Mouse (Mus musculus): Measurements from ENCODE around the gene Nt5e. TPM values are rescaled to one million over a fixed set of nuclear protein-coding genes. Genes with fewer than 3 reads are reported as not detected.

The Nt5e gene
- polyA plus RNA-seq, 1 experiment: 1.3 TPM

DNA sequence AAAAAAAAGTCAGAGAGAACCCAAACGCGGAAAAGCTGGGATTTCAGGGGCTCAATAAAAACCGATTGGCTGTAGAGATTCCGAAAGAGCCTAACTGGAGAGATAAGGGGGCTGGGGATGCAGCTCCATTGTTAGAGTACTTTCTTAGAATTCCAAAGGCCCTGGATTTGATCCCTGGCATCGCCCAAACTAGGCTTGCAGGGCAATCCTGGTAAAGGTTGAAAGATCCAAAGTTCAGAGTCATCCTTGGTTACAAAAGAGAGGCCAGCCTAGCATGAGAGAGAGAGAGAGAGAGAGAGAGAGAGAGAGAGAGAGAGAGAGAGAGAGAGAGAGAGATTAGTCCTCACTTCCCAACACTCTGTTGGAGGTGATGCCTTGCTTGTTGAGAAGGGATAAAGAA is 1.7 kb downstream of the Nt5e start:
- Histone ChIP-seq H3K4me2 (ENCODE audit: low read depth) (no peak overlapping the region), H3ac (ENCODE audit: control insufficient read depth, insufficient read length) (no peak overlapping the region), H3K79me2 (ENCODE audit: control insufficient read depth, insufficient read depth) (no peaks in the 10 kb centered on the region), H3K36me3 (ENCODE audit: control insufficient read depth, insufficient read depth) (no peaks in the 10 kb centered on the region), H3K4me3 (no peak overlapping the region), H3K27me3 (ENCODE audit: control insufficient read depth, insufficient read depth, insufficient read length) (no peaks in the 10 kb centered on the region)
- no peak for TF ChIP-seq USF1 (IDR thresholded peaks at IDR 0.05; ENCODE audit: low read depth)
- no peak for TF ChIP-seq E2F4 (IDR thresholded peaks at IDR 0.05; ENCODE audit: insufficient read depth)
- TF ChIP-seq MAX (IDR thresholded peaks at IDR 0.05; ENCODE audit: low read depth): no peak
- TF ChIP-seq REST (IDR thresholded peaks at IDR 0.05; ENCODE audit: insufficient read depth, insufficient read length): no peak
- no peak for TF ChIP-seq MYOD1 (IDR thresholded peaks at IDR 0.05; ENCODE audit: control insufficient read depth in 1 of 3, insufficient read length in 2 of 3, low read depth in 2 of 3)
- TF ChIP-seq CEBPB (IDR thresholded peaks at IDR 0.05; ENCODE audit: insufficient read depth, poor library complexity, severe bottlenecking): no peak
- TF ChIP-seq MYOG (IDR thresholded peaks at IDR 0.05; ENCODE audit: control insufficient read depth in 1 of 3, insufficient read depth in 1 of 3, insufficient read length in 2 of 3, low read depth in 2 of 3): no peak
- TF ChIP-seq POLR2A (IDR thresholded peaks at IDR 0.05; ENCODE audit: insufficient read length, low read depth): no peak
- no peak for TF ChIP-seq TCF3 (IDR thresholded peaks at IDR 0.05; ENCODE audit: insufficient read length, low read depth)

DNA sequence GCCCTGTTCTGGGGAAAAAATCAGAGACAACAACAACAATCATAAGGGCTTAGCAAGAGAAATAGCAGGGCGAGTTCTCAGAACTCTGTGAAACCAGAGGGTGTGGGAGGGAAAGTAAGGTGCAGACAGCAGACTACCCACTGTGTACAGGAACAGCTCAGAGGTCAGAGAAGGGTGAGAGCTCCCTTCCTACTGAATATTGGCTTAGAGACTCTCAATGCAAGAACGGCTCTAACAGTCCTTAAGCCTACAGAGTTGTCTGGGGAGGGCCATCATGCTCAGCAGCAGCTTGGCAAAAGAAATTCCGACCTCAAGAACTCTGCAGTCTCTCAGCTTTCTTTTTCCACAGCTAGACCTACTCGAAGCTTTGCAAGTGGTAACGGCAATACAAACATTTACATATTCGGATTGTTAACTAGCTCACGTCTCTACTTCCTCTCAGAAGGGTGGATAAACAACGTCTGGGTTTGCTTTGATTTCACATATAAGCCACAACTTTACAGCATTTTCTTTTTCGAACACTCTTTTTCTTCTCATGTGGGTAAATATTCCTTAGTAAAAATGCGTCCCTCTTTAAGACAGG is 2.3 kb downstream of the Nt5e start:
- Histone ChIP-seq H3ac (ENCODE audit: control insufficient read depth, insufficient read length) (no peak overlapping the region), H3K27me3 (ENCODE audit: control insufficient read depth, insufficient read depth, insufficient read length) (no peaks in the 10 kb centered on the region), H3K4me2 (ENCODE audit: low read depth) (no peak overlapping the region), H3K79me2 (ENCODE audit: control insufficient read depth, insufficient read depth) (no peaks in the 10 kb centered on the region), H3K36me3 (ENCODE audit: control insufficient read depth, insufficient read depth) (no peaks in the 10 kb centered on the region), H3K4me3 (no peak overlapping the region)
- TF ChIP-seq SRF (IDR thresholded peaks at IDR 0.05; ENCODE audit: control insufficient read depth, insufficient read length, low read depth) (no peak), E2F4 (IDR thresholded peaks at IDR 0.05; ENCODE audit: insufficient read depth) (no peak), USF1 (IDR thresholded peaks at IDR 0.05; ENCODE audit: low read depth) (no peak), MAX (IDR thresholded peaks at IDR 0.05; ENCODE audit: low read depth) (no peak), CEBPB (IDR thresholded peaks at IDR 0.05; ENCODE audit: insufficient read depth, poor library complexity, severe bottlenecking) (no peak), MYOD1 (IDR thresholded peaks at IDR 0.05; ENCODE audit: control insufficient read depth in 1 of 3, insufficient read length in 2 of 3, low read depth in 2 of 3) (no peak), POLR2A (IDR thresholded peaks at IDR 0.05; ENCODE audit: insufficient read length, low read depth) (no peak), MYOG (IDR thresholded peaks at IDR 0.05; ENCODE audit: control insufficient read depth in 1 of 3, insufficient read depth in 1 of 3, insufficient read length in 2 of 3, low read depth in 2 of 3) (no peak), TCF12 (IDR thresholded peaks at IDR 0.05; ENCODE audit: insufficient read depth, poor library complexity, severe bottlenecking) (no peak), REST (IDR thresholded peaks at IDR 0.05; ENCODE audit: insufficient read depth, insufficient read length) (no peak), POLR2AphosphoS2 (IDR thresholded peaks at IDR 0.05; ENCODE audit: insufficient read length, low read depth) (no peak), TCF3 (IDR thresholded peaks at IDR 0.05; ENCODE audit: insufficient read length, low read depth) (no peak)

DNA sequence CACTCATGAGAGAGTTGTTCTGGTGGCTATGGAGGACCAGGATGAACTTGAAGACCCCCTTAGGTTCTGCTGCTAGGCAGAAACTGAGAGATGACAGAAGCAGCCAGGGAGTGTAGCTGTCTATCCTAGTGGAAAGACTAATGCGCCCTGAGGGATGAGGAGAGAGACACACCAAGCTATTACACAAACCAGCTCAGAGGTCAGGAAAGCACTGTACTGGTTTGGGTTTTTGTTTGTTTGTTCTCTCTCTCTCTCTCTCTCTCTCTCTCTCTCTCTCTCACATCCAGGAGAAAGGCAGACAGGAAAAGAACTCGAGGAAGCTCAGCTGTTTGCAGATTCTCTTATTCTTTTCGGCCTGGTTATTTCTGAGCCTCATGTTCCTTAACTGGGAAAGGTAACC is 3.3 kb downstream of the Nt5e start:
- Histone ChIP-seq H3K4me2 (ENCODE audit: low read depth) (no peak overlapping the region), H3K79me2 (ENCODE audit: control insufficient read depth, insufficient read depth) (no peaks in the 10 kb centered on the region), H3K27me3 (ENCODE audit: control insufficient read depth, insufficient read depth, insufficient read length) (no peaks in the 10 kb centered on the region), H3ac (ENCODE audit: control insufficient read depth, insufficient read length) (no peak overlapping the region), H3K4me3 (no peak overlapping the region), H3K36me3 (ENCODE audit: control insufficient read depth, insufficient read depth) (no peaks in the 10 kb centered on the region)
- TF ChIP-seq SRF (IDR thresholded peaks at IDR 0.05; ENCODE audit: control insufficient read depth, insufficient read length, low read depth) (no peak), REST (IDR thresholded peaks at IDR 0.05; ENCODE audit: insufficient read depth, insufficient read length) (no peak), MYOG (IDR thresholded peaks at IDR 0.05; ENCODE audit: control insufficient read depth in 1 of 3, insufficient read depth in 1 of 3, insufficient read length in 2 of 3, low read depth in 2 of 3) (no peak), POLR2A (IDR thresholded peaks at IDR 0.05; ENCODE audit: insufficient read length, low read depth) (no peak), TCF12 (IDR thresholded peaks at IDR 0.05; ENCODE audit: insufficient read depth, poor library complexity, severe bottlenecking) (no peak), CEBPB (IDR thresholded peaks at IDR 0.05; ENCODE audit: insufficient read depth, poor library complexity, severe bottlenecking) (no peak), USF1 (IDR thresholded peaks at IDR 0.05; ENCODE audit: low read depth) (no peak), E2F4 (IDR thresholded peaks at IDR 0.05; ENCODE audit: insufficient read depth) (no peak), MAX (IDR thresholded peaks at IDR 0.05; ENCODE audit: low read depth) (no peak), TCF3 (IDR thresholded peaks at IDR 0.05; ENCODE audit: insufficient read length, low read depth) (no peak), POLR2AphosphoS2 (IDR thresholded peaks at IDR 0.05; ENCODE audit: insufficient read length, low read depth) (no peak)

DNA sequence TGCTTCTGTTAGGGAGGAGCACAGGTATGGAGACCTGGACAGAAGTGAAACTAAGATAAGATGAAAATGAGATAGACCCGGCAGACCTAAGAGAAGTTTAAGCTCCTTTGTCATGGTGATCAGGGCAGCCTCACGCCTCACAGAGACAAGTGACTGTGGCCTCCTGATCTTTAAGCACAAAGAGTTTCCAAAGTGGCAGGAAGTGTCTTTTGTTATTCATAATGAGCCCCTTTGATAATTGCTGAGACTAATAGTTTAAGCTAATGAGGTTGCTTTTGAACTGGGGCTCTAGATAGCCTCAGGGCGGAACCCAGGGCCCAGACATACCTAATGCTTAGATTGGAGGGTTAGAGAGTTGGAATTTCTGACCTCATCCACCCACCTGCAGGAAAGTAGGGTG is 5.5 kb downstream of the Nt5e start:
- H3K4me3 ChIP-seq: no peak overlapping the region
- no peaks in the 10 kb centered on the region for H3K36me3 ChIP-seq (ENCODE audit: control insufficient read depth, insufficient read depth)
- no peaks in the 10 kb centered on the region for H3K79me2 ChIP-seq (ENCODE audit: control insufficient read depth, insufficient read depth)
- no peaks in the 10 kb centered on the region for H3K27me3 ChIP-seq (ENCODE audit: control insufficient read depth, insufficient read depth, insufficient read length)
- H3ac ChIP-seq (ENCODE audit: control insufficient read depth, insufficient read length): no peak overlapping the region
- no peak for TF ChIP-seq USF1 (IDR thresholded peaks at IDR 0.05; ENCODE audit: low read depth)
- no peak for TF ChIP-seq REST (IDR thresholded peaks at IDR 0.05; ENCODE audit: insufficient read depth, insufficient read length)
- TF ChIP-seq POLR2A (IDR thresholded peaks at IDR 0.05; ENCODE audit: insufficient read length, low read depth): no peak
- no peak for TF ChIP-seq MAX (IDR thresholded peaks at IDR 0.05; ENCODE audit: low read depth)
- TF ChIP-seq TCF3 (IDR thresholded peaks at IDR 0.05; ENCODE audit: insufficient read length, low read depth): no peak
- TF ChIP-seq POLR2AphosphoS2 (IDR thresholded peaks at IDR 0.05; ENCODE audit: insufficient read length, low read depth): no peak
- no peak for TF ChIP-seq TCF12 (IDR thresholded peaks at IDR 0.05; ENCODE audit: insufficient read depth, poor library complexity, severe bottlenecking)
- TF ChIP-seq CEBPB (IDR thresholded peaks at IDR 0.05; ENCODE audit: insufficient read depth, poor library complexity, severe bottlenecking): no peak
- TF ChIP-seq SRF (IDR thresholded peaks at IDR 0.05; ENCODE audit: control insufficient read depth, insufficient read length, low read depth): no peak
- no peak for TF ChIP-seq E2F4 (IDR thresholded peaks at IDR 0.05; ENCODE audit: insufficient read depth)
- TF ChIP-seq MYOG (IDR thresholded peaks at IDR 0.05; ENCODE audit: control insufficient read depth in 1 of 3, insufficient read depth in 1 of 3, insufficient read length in 2 of 3, low read depth in 2 of 3): no peak
- TF ChIP-seq MYOD1 (IDR thresholded peaks at IDR 0.05; ENCODE audit: control insufficient read depth in 1 of 3, insufficient read length in 2 of 3, low read depth in 2 of 3): no peak
- H3K4me2 ChIP-seq (ENCODE audit: low read depth): no peak overlapping the region
